Mouse (Mus musculus): ENCODE measurements around the gene Garnl3.

DNA sequence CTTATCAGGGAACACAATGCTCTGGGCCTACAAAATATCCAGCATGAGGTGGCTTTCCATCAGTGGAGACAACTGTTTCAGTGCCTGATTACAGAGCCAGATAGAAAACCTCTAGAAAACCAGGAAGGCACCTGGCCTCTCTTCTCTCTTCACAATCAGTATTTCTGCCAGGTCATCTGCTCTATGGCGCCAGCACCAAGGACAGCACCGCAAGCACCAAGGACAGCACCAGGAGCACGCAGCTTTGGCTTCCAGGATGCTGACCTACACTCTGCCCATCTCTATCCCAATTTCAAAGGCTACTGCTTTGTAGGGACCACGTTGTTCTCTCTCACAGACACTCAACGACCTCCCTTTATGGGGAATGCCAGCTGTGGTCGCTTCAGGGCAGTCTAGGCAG, 113.4 kb downstream of the Garnl3 start:
- TF ChIP-seq CTCF (IDR thresholded peaks at IDR 0.05; ENCODE audit: control insufficient read depth, insufficient read depth, insufficient replicate concordance, low read depth, low read length) (no peak), POLR2A (IDR thresholded peaks at IDR 0.05; ENCODE audit: control insufficient read depth, low read depth, low read length) (no peak)
